Mouse (Mus musculus): ENCODE results near the gene Gpr182. TPM values are rescaled to one million over a fixed set of nuclear protein-coding genes. Genes with fewer than 3 reads are reported as not detected.
"Not testable (repeated sequence)": the region's sequence is repeated elsewhere in the genome, so short reads cannot be mapped to it uniquely, and the experiment has no call there.

The Gpr182 gene
- total and polyA plus RNA-seq, 3 experiments: 2.6 to 8.6 (median 3.9) TPM

DNA sequence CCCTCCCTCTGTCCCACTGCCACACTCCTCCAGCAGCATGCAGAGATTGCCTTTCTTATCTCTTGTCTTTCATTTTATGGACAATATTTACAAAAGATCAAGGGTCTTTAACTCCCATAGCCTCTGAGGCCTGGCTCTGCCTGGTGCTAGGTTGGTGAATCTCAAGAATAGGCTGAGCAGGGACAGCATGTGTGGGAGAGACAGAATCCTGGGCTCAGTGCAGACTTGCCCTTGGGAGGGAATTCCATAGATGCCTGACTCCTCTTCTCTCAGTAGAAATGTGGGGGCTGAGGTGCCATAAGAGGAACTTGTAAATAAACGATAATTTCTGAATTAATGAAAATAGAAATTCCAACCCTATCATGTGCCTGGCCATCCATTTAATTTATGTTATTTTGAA lies 15.0 kb upstream of the Gpr182 start:
- intact Hi-C loops (cut with DNase I): no loop called here
- H3K27ac ChIP-seq: no peak overlapping the region
- no peak overlapping the region for H3K4me3 ChIP-seq
- no peak overlapping the region for H3K9ac ChIP-seq (ENCODE audit: low read depth, low read length)
- H3K36me3 ChIP-seq (ENCODE audit: control insufficient read depth, insufficient read depth, low read length): no peaks in the 10 kb centered on the region
- TF ChIP-seq CTCF (IDR thresholded peaks at IDR 0.05): no peak
- no peak for TF ChIP-seq POLR2A (IDR thresholded peaks at IDR 0.05; ENCODE audit: insufficient read depth, low read depth, low read length)
- TF ChIP-seq EP300 (IDR thresholded peaks at IDR 0.05; ENCODE audit: insufficient read depth, low read depth, low read length): no peak
- WGBS: 68% methylated on average over 1 of the region's 1 CpGs
- H3K79me2 ChIP-seq (replicated peaks; ENCODE audit: control insufficient read depth, insufficient read depth, low read length): no peaks in the 10 kb centered on the region
- no peaks in the 10 kb centered on the region for H3K4me1 ChIP-seq (ENCODE audit: control insufficient read depth, insufficient read depth, low read length)
- no peaks in the 10 kb centered on the region for H3K27me3 ChIP-seq (ENCODE audit: control insufficient read depth, insufficient read depth, low read length)
- no peak for DNase-seq

- Histone ChIP-seq H3K27me3 (ENCODE audit: control insufficient read depth, insufficient read depth, low read length) (no peaks in the 10 kb centered on the region), H3K36me3 (ENCODE audit: control insufficient read depth, insufficient read depth, low read length) (no peaks in the 10 kb centered on the region), H3K27ac (no peak overlapping the region), H3K79me2 (replicated peaks; ENCODE audit: control insufficient read depth, insufficient read depth, low read length) (no peaks in the 10 kb centered on the region), H3K4me3 (no peak overlapping the region), H3K9ac (ENCODE audit: low read depth, low read length) (no peak overlapping the region), H3K4me1 (ENCODE audit: control insufficient read depth, insufficient read depth, low read length) (no peaks in the 10 kb centered on the region)
- TF ChIP-seq EP300 (IDR thresholded peaks at IDR 0.05; ENCODE audit: insufficient read depth, low read depth, low read length): no peak
- no peak for TF ChIP-seq CTCF (IDR thresholded peaks at IDR 0.05)
- TF ChIP-seq POLR2A (IDR thresholded peaks at IDR 0.05; ENCODE audit: insufficient read depth, low read depth, low read length): no peak
- DNase-seq: no peak
- WGBS: 65% methylated on average over 12 of the region's 12 CpGs
- intact Hi-C loops (cut with DNase I): no loop called here
These were observed 12.6 kb upstream of the Gpr182 start for GRCm38 (mm10) chr10:127763914-127764680.

DNA sequence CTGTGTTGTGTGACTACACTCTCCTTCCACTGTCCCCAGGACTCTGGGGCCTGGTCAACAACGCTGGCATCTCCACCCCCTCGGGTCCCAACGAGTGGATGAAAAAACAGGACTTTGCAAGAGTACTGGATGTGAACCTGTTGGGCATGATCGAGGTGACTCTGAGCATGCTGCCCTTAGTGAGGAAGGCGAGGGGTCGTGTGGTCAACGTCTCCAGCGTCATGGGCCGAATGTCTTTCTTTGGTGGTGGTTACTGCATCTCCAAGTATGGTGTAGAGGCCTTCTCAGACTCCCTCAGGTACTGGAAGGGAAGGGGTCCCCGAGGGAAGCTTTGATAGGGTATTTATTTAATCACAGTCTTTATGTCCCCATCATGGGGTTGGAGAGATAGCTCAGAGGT lies 11.4 kb upstream of the Gpr182 start:
- H3K4me1 ChIP-seq (ENCODE audit: control insufficient read depth, insufficient read depth, low read length); H3K79me2 ChIP-seq (replicated peaks; ENCODE audit: control insufficient read depth, insufficient read depth, low read length); intact Hi-C loops (cut with DNase I); H3K27me3 ChIP-seq (ENCODE audit: control insufficient read depth, insufficient read depth, low read length); H3K27ac ChIP-seq; H3K9ac ChIP-seq (ENCODE audit: low read depth, low read length); H3K4me3 ChIP-seq; H3K36me3 ChIP-seq (ENCODE audit: control insufficient read depth, insufficient read depth, low read length): not testable (repeated sequence)
- 86% methylated on average over 10 of the region's 10 CpGs for WGBS
- peak in 1 of 2 experiments; percentile 5 for DNase-seq

GRCm38 (mm10) chr10:127759181-127760110 lies 7.9 kb upstream of the Gpr182 start, which contains the start of the genes Rdh1 and Rdh16f1:
Gene Rdh1 (plus strand): TSS chr10:127759721.
Gene Rdh16f1 (plus strand): TSS chr10:127759787.
- Histone ChIP-seq H3K27ac (no peak within 1 kb of the TSS), H3K4me3 (no peak within 1 kb of the TSS), H3K79me2 (replicated peaks; ENCODE audit: control insufficient read depth, insufficient read depth, low read length) (no peaks in the 10 kb centered on the region), H3K9ac (ENCODE audit: low read depth, low read length) (no peak within 1 kb of the TSS), H3K27me3 (ENCODE audit: control insufficient read depth, insufficient read depth, low read length) (no peaks in the 10 kb centered on the region), H3K36me3 (ENCODE audit: control insufficient read depth, insufficient read depth, low read length) (peaks cover 2% of the 10 kb centered on the region; the same call in 1 of the 2 replicates), H3K4me1 (ENCODE audit: control insufficient read depth, insufficient read depth, low read length) (peaks cover 7% of the 10 kb centered on the region)
- TF ChIP-seq CTCF (IDR thresholded peaks at IDR 0.05): no peak
- TF ChIP-seq EP300 (IDR thresholded peaks at IDR 0.05; ENCODE audit: insufficient read depth, low read depth, low read length): no peak
- DNase-seq: peak in 1 of 2 experiments; percentile 4
- intact Hi-C loops (cut with DNase I): no loop called here
- WGBS: 68% methylated on average over 9 of the region's 9 CpGs

DNA sequence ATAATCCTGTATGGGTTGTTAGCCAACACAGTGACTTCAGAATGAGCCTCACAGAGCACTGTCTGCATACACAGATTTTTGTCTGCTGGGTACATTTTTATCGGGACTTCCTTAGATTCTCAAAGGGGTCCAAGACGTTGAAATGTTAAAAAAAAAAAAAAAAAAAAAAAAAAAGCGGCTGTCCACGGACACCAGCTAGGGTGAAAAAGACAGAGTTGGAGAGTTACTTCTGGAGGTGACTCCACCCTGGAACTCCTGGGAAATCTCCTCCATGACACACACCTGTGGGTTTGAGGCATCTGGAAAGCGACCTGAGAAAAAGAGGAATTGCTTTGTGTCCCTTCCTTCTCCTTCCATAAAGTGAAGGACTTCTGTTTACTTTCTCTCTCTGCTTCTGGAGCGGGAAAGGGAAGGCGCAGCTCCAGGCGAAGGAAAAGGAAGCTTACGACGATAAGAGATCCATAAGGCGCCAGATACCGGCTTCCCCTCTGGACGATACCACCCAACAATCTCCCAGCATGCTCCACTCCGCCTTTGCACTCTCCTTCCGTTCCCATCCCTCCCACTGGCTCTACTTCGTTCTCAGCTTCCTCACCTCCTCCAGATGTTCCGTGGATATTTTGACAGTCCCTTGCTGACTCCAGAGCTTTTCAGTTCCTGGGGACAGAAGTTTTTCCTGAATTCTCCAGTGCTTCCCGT lies 4.4 kb upstream of the Gpr182 start:
- no peaks in the 10 kb centered on the region for H3K27me3 ChIP-seq (ENCODE audit: control insufficient read depth, insufficient read depth, low read length)
- no peaks in the 10 kb centered on the region for H3K79me2 ChIP-seq (replicated peaks; ENCODE audit: control insufficient read depth, insufficient read depth, low read length)
- no peak overlapping the region for H3K9ac ChIP-seq (ENCODE audit: low read depth, low read length)
- H3K4me1 ChIP-seq (ENCODE audit: control insufficient read depth, insufficient read depth, low read length): peaks cover 9% of the 10 kb centered on the region
- H3K4me3 ChIP-seq: peak overlapping the region; percentile 27
- H3K36me3 ChIP-seq (ENCODE audit: control insufficient read depth, insufficient read depth, low read length): peaks cover 2% of the 10 kb centered on the region; the same call in 1 of the 2 replicates
- DNase-seq: peak; percentile 58 to 64
- peak overlapping the region; percentile 74 for H3K27ac ChIP-seq
- 20% methylated on average over 18 of the region's 18 CpGs for WGBS
- intact Hi-C loops (cut with DNase I): no loop called here
- TF ChIP-seq POLR2A (IDR thresholded peaks at IDR 0.05; ENCODE audit: insufficient read depth, low read depth, low read length) (peak; percentile 67; the same call in 1 of the 2 replicates), EP300 (IDR thresholded peaks at IDR 0.05; ENCODE audit: insufficient read depth, low read depth, low read length) (peak; percentile 64; the same call in 1 of the 2 replicates), CTCF (IDR thresholded peaks at IDR 0.05) (no peak)

Data from heart, adult 2 months (tissue).